28 mouse cellular contexts compared by ENCODE assay signal in the genomic region with DNA sequence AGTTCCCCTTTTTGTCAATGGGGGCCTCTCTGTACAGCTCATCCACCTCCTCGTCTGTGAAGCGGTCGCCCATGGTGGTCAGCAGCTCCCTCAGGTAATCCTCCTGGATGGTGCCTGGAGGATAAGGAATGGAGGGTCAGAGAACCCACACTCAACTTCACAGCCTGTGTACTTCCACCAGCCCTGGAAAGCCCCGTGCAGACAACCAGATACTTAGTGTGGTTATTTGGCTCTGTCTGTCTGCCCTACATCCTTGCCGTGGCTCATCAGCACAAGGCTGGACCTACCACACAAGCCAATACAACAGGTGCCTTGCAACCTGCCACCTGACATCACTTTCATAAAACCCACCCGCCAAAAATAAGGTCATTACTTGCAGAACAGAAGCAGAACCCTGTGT. TPM values are rescaled to one million over a fixed set of nuclear protein-coding genes. Genes with fewer than 3 reads are reported as not detected.
DNase-seq lines count a peak whose midpoint lies in the region; ATAC-seq and TF ChIP-seq lines count a peak whose summit lies in the region.
"Had no signal": no experiment of that assay in that cellular context is flagged by ENCODE, and none has a peak within 500 bp of the region (broad histone marks: within the 10 kb centered on the region; RNA-seq: fewer than 3 reads in every experiment).

No protein-coding gene starts in this region.

- H3ac ChIP-seq in myocyte (ENCODE audit: control insufficient read depth, insufficient read length), result no peak overlapping the region

- no peak for TF ChIP-seq EP300 in MEL (IDR thresholded peaks at IDR 0.05; ENCODE audit: low read depth in 1 of 2, low read length in 2 of 2)

- H3K4me2 ChIP-seq in heart, embryonic 12.5 days, result no peak overlapping the region
- H3K4me2 ChIP-seq in limb, embryonic 13.5 days (replicated peaks), result no peak overlapping the region
- peak overlapping the region; percentile 41 for H3K4me2 ChIP-seq in myocyte (ENCODE audit: low read depth)
- H3K4me2 ChIP-seq: forebrain, embryonic 13.5 days; hindbrain, embryonic 12.5 days; limb, embryonic 12.5 days; liver, embryonic 11.5 days; midbrain, embryonic 15.5 days had no signal

- H3K9me3 ChIP-seq in heart, embryonic 12.5 days (replicated peaks), result no peaks in the 10 kb centered on the region
- no peaks in the 10 kb centered on the region for H3K9me3 ChIP-seq in limb, embryonic 13.5 days
- H3K9me3 ChIP-seq in limb, embryonic 10.5 days (replicated peaks), result no peaks in the 10 kb centered on the region
- H3K9me3 ChIP-seq in MEL (replicated peaks; ENCODE audit: insufficient read depth, low read length), result no peaks in the 10 kb centered on the region
- H3K9me3 ChIP-seq: forebrain, embryonic 13.5 days; G1E; hindbrain, embryonic 12.5 days; limb, embryonic 12.5 days; midbrain, embryonic 15.5 days had no signal

- H3K27ac ChIP-seq in heart, embryonic 12.5 days (ENCODE audit: poor library complexity, severe bottlenecking), result peak overlapping the region; percentile 91
- H3K27ac ChIP-seq in limb, embryonic 13.5 days, result peak overlapping the region; percentile 15; the same call in 1 of the 2 replicates
- no peak overlapping the region for H3K27ac ChIP-seq in limb, embryonic 10.5 days
- no peak overlapping the region for H3K27ac ChIP-seq in MEL (ENCODE audit: control insufficient read depth, low read depth, low read length)
- H3K27ac ChIP-seq: hindbrain, embryonic 12.5 days; hindbrain, postnatal 0 days; midbrain, embryonic 15.5 days had no signal

- intact Hi-C loops in heart, postnatal 14 days (cut with DNase I), result no loop called here

- H3K9ac ChIP-seq in heart, embryonic 12.5 days, result peak overlapping the region; percentile 39; the same call in 1 of the 2 replicates
- H3K9ac ChIP-seq in limb, embryonic 13.5 days, result no peak overlapping the region
- H3K9ac ChIP-seq in MEL (ENCODE audit: control insufficient read depth, low read depth, low read length, poor library complexity, severe bottlenecking), result no peak overlapping the region
- H3K9ac ChIP-seq: forebrain, embryonic 13.5 days; hindbrain, embryonic 12.5 days; limb, embryonic 12.5 days; midbrain, embryonic 15.5 days had no signal

- DNase-seq in heart, postnatal 14 days, result no peak
- no peak for DNase-seq in limb, embryonic 10.5 days (ENCODE audit: low spot score)
- DNase-seq in MEL (ENCODE audit: low read depth, low spot score), result peak; percentile 38
- no peak for DNase-seq in right cerebral cortex, adult 2 months (ENCODE audit: low spot score in 2 of 2)
- DNase-seq: adrenal gland, postnatal 10 days; B cell, adult 2 months; cerebellum, adult 8-10 months; cerebellum, postnatal 25 days; gastrocnemius, postnatal 25 days; kidney, adult 9 months; kidney, postnatal 10 days; lung, postnatal 4 days; spleen, adult 18-20 months; thymus, adult 18-20 months; thymus, postnatal 25 days had no signal

- TF ChIP-seq CTCF in MEL (IDR thresholded peaks at IDR 0.05 in 2 of 3, conservative IDR thresholded peaks at IDR 0.05 in 1 of 3; ENCODE audit: control insufficient read depth in 1 of 3, insufficient read depth in 1 of 3, low read depth in 2 of 3, low read length in 3 of 3, poor library complexity in 1 of 3, severe bottlenecking in 1 of 3), result no peak

- H3K36me3 ChIP-seq in heart, embryonic 12.5 days, result peaks cover 40% of the 10 kb centered on the region
- peaks cover 46% of the 10 kb centered on the region for H3K36me3 ChIP-seq in limb, embryonic 13.5 days
- H3K36me3 ChIP-seq in limb, embryonic 10.5 days, result peaks cover 58% of the 10 kb centered on the region
- H3K36me3 ChIP-seq in MEL (ENCODE audit: control insufficient read depth in 1 of 2, insufficient read depth in 2 of 2, low read length in 2 of 2), result peaks cover 10 to 12% of the 10 kb centered on the region in 2 experiments
- peaks cover 33% of the 10 kb centered on the region for H3K36me3 ChIP-seq in myocyte (ENCODE audit: control insufficient read depth, insufficient read depth)
- H3K36me3 ChIP-seq: midbrain, embryonic 15.5 days had no signal

- H3K27me3 ChIP-seq in heart, embryonic 12.5 days (replicated peaks), result no peaks in the 10 kb centered on the region
- H3K27me3 ChIP-seq in limb, embryonic 13.5 days, result no peaks in the 10 kb centered on the region
- H3K27me3 ChIP-seq in limb, embryonic 10.5 days (ENCODE audit: low read depth, poor library complexity, severe bottlenecking), result no peaks in the 10 kb centered on the region
- H3K27me3 ChIP-seq in MEL (ENCODE audit: control insufficient read depth in 1 of 2, insufficient read depth in 2 of 2, low read length in 2 of 2) (no peaks in the 10 kb centered on the region), myocyte (ENCODE audit: control insufficient read depth, insufficient read depth, insufficient read length) (no peaks in the 10 kb centered on the region)
- H3K27me3 ChIP-seq: forebrain, embryonic 13.5 days; hindbrain, embryonic 12.5 days; limb, embryonic 12.5 days; midbrain, embryonic 15.5 days; Patski had no signal

- TF ChIP-seq POLR2A in MEL (IDR thresholded peaks at IDR 0.05; ENCODE audit: control insufficient read depth in 1 of 2, insufficient read depth in 1 of 2, low read depth in 1 of 2, low read length in 2 of 2, poor library complexity in 1 of 2) (no peak), myocyte (IDR thresholded peaks at IDR 0.05; ENCODE audit: insufficient read length, low read depth) (no peak)

- 73% methylated on average over 6 of the region's 6 CpGs for WGBS in heart, embryonic 12.5 days
- 79% methylated on average over 6 of the region's 6 CpGs for WGBS in limb, embryonic 13.5 days
- 96% methylated on average over 6 of the region's 6 CpGs for WGBS in limb, embryonic 10.5 days

- H3K79me2 ChIP-seq in MEL (ENCODE audit: control insufficient read depth, insufficient read depth, low read length, poor library complexity) (peaks cover 29% of the 10 kb centered on the region), myocyte (ENCODE audit: control insufficient read depth, insufficient read depth) (peaks cover 70% of the 10 kb centered on the region)

- TF ChIP-seq RAD21 in MEL (IDR thresholded peaks at IDR 0.05; ENCODE audit: low read depth, low read length), result no peak

- no peak for ATAC-seq in heart, embryonic 12.5 days (ENCODE audit: insufficient number of reproducible peaks, low FRiP score)
- no peak for ATAC-seq in limb, embryonic 13.5 days (ENCODE audit: low FRiP score, low read depth)
- ATAC-seq: forebrain, embryonic 13.5 days; hindbrain, postnatal 0 days; intestine, postnatal 0 days; lung, postnatal 0 days; midbrain, embryonic 15.5 days; Patski had no signal

- peaks cover 77% of the 10 kb centered on the region for H3K4me1 ChIP-seq in heart, embryonic 12.5 days (replicated peaks)
- H3K4me1 ChIP-seq in limb, embryonic 13.5 days, result peaks cover 57% of the 10 kb centered on the region
- H3K4me1 ChIP-seq in limb, embryonic 10.5 days, result peaks cover 27% of the 10 kb centered on the region
- H3K4me1 ChIP-seq in MEL (ENCODE audit: control insufficient read depth in 1 of 2, insufficient read depth in 2 of 2, low read length in 2 of 2), result peaks cover 0 to 2% of the 10 kb centered on the region in 2 experiments; a peak in 3 of 4 replicates

- no peak overlapping the region for H3K4me3 ChIP-seq in heart, embryonic 12.5 days
- no peak overlapping the region for H3K4me3 ChIP-seq in limb, embryonic 13.5 days
- H3K4me3 ChIP-seq in limb, embryonic 10.5 days, result no peak overlapping the region
- no peak overlapping the region for H3K4me3 ChIP-seq in MEL (ENCODE audit: control insufficient read depth in 1 of 2, insufficient read depth in 1 of 2, low read depth in 2 of 2, low read length in 2 of 2)
- no peak overlapping the region for H3K4me3 ChIP-seq in myocyte
- H3K4me3 ChIP-seq: forebrain, embryonic 13.5 days; hindbrain, embryonic 12.5 days; limb, embryonic 12.5 days; midbrain, embryonic 15.5 days had no signal

TF ChIP-seq in MEL, 35 proteins besides CTCF, POLR2A, EP300 and RAD21:
- TF ChIP-seq SMC3 (IDR thresholded peaks at IDR 0.05; ENCODE audit: low read depth, low read length) (no peak), TBP (IDR thresholded peaks at IDR 0.05; ENCODE audit: low read depth, low read length) (no peak)

TF ChIP-seq in myocyte, 11 proteins besides CTCF, POLR2A, EP300 and RAD21:
- TF ChIP-seq TCF3 (IDR thresholded peaks at IDR 0.05; ENCODE audit: insufficient read length, low read depth) (no peak), MYOD1 (IDR thresholded peaks at IDR 0.05; ENCODE audit: control insufficient read depth in 1 of 3, insufficient read length in 2 of 3, low read depth in 2 of 3) (peak in 2 of 3 experiments; percentile 47 to 49), REST (IDR thresholded peaks at IDR 0.05; ENCODE audit: insufficient read depth, insufficient read length) (no peak), POLR2AphosphoS2 (IDR thresholded peaks at IDR 0.05; ENCODE audit: insufficient read length, low read depth) (peak; percentile 36), MYOG (IDR thresholded peaks at IDR 0.05; ENCODE audit: control insufficient read depth in 1 of 3, insufficient read depth in 1 of 3, insufficient read length in 2 of 3, low read depth in 2 of 3) (peak in 1 of 3 experiments; percentile 35), SRF (IDR thresholded peaks at IDR 0.05; ENCODE audit: control insufficient read depth, insufficient read length, low read depth) (no peak), CEBPB (IDR thresholded peaks at IDR 0.05; ENCODE audit: insufficient read depth, poor library complexity, severe bottlenecking) (no peak), E2F4 (IDR thresholded peaks at IDR 0.05; ENCODE audit: insufficient read depth) (no peak), MAX (IDR thresholded peaks at IDR 0.05; ENCODE audit: low read depth) (no peak)

RNA-seq across cellular contexts. Expression of gene Myom1, which starts 7.8 kb away (rescaled TPM):
- 229 and 241 TPM in 2 replicates for polyA plus RNA-seq in heart, embryonic 12.5 days (2016; fragmentation: Nextera tagmentation; extraction: Ambion mirVana)
- 1,000 to 10,000 TPM; 1,141 to 1,154 TPM for total RNA-seq in heart, postnatal 14 days (2021)
- 15.0 and 15.2 TPM in 2 replicates for polyA plus RNA-seq in limb, embryonic 13.5 days (2015; fragmentation: Nextera tagmentation; extraction: Ambion mirVana)
- 2.5 and 4.2 TPM in 2 replicates for polyA plus RNA-seq in limb, embryonic 10.5 days (2016; fragmentation: Nextera tagmentation; extraction: Ambion mirVana)
- 0.65 and 0.69 TPM in 2 replicates for total RNA-seq in MEL (2012; rRNA removed)
- polyA plus RNA-seq in MEL (2012; ENCODE audit: insufficient read depth in 1 of 2, insufficient read length in 2 of 2, low read depth in 1 of 2, low replicate concordance in 2 of 2, missing spikeins in 1 of 2) (under 1 TPM in 1 of 2 experiments, not detected in 1; 0.79 TPM), myocyte (2012; fragmentation: generic; extraction: Trizol) (52.7 TPM)

RNA-seq across cellular contexts. Expression of gene Myl12a, which starts 8.0 kb away (rescaled TPM):
- polyA plus RNA-seq in heart, embryonic 12.5 days (2016; fragmentation: Nextera tagmentation; extraction: Ambion mirVana), result 832 and 883 TPM in 2 replicates
- total RNA-seq in heart, postnatal 14 days (2021), result 100 to 1,000 TPM; 728 to 823 TPM
- polyA plus RNA-seq in limb, embryonic 13.5 days (2015; fragmentation: Nextera tagmentation; extraction: Ambion mirVana), result 700 and 703 TPM in 2 replicates
- 478 and 483 TPM in 2 replicates for polyA plus RNA-seq in limb, embryonic 10.5 days (2016; fragmentation: Nextera tagmentation; extraction: Ambion mirVana)
- 112 and 113 TPM in 2 replicates for total RNA-seq in MEL (2012; rRNA removed)
- polyA plus RNA-seq in MEL (2012; ENCODE audit: insufficient read depth in 1 of 2, insufficient read length in 2 of 2, low read depth in 1 of 2, low replicate concordance in 2 of 2, missing spikeins in 1 of 2) (100 to 1,000 TPM in 1 of 2 experiments, not detected in 1; 130 TPM), myocyte (2012; fragmentation: generic; extraction: Trizol) (880 TPM)

Comparison
In these comparisons a context has a peak if more than half of its experiments do, and no peak if none do; other contexts are left out.
1. H3K27ac ChIP-seq: peak in heart, embryonic 12.5 days (single experiment) and limb, embryonic 13.5 days (single experiment); none in limb, embryonic 10.5 days (single experiment) and MEL (single experiment).